Mouse (Mus musculus): ENCODE data around the gene Gm42791.

The Gm42791 gene

DNA sequence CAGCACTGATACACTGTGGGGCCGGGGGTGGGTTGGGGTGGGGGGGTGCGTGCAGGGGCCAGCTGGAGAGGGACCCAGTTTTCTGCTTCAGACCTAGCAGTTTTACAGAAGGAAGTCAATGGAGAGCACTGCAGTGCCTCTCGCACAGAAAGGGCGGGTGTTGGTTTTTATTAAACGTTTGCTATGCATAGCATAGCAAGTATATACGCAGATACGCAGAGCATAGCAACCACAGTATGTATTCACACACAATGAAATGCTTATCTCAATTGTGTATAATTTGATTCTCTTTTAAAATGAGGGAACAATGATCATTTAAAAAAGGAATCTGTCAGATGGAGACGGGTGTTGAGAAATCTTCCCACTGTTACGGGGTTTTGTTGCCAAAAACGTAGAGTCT is 132.1 kb downstream of the Gm42791 start:
- no peak for DNase-seq

DNA sequence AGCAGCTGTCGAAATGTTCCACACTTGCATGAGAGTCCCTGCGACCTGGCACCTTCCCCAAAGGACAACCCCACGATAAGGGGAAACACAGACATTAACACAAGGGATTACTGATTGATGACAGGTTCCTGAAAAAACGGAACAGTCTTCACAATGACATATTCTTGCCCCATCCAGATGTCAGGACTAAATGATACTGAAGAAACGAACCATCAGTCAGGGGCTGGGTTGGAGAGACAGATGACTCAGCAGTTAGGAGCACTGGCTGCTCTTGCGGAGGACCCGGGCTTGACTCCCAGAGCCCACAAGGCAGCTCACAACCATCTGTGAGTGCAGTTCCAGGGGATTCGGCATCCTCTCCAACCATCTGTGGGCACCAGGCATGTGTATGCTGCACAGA is 132.8 kb downstream of the Gm42791 start:
- DNase-seq = no peak

DNA sequence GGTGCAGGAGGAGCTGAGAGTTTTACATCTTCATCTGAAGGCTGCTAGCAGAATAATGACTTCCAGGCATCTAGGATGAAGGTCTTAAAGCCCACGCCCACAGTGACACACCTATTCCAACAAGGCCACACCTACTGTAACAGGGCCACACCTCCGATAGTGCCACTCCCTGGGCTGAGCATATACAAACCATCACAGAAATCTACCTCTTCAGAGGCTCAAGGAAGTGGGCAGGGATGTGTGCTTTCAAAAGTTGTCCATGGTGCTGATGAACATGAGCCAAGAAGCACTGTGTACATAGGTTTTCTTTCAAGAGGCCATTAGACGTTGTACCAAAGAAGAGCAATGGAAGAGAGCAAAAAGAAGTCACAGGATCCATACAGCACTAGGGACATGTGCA is 137.4 kb downstream of the Gm42791 start:
- DNase-seq = no peak

DNA sequence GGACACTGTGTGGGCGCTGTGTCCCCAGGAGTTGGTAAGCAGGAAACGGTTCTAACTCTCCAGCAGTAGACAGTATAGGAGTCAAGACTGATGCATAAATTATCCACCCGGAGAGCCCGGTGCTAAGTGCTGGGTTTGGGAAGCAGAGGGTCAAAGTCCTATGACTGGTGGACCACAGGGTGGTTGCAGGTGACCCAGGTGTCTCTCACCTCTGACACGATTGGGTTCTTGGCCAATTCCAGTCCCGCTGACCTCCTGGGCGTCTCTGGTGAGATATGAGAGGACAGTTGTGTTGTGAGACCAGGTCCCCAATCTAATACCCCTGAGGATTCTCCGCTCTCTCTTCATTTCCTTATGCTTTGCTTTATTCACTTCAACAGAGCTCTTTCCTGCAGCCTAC is 139.9 kb downstream of the Gm42791 start:
- DNase-seq = no peak

DNA sequence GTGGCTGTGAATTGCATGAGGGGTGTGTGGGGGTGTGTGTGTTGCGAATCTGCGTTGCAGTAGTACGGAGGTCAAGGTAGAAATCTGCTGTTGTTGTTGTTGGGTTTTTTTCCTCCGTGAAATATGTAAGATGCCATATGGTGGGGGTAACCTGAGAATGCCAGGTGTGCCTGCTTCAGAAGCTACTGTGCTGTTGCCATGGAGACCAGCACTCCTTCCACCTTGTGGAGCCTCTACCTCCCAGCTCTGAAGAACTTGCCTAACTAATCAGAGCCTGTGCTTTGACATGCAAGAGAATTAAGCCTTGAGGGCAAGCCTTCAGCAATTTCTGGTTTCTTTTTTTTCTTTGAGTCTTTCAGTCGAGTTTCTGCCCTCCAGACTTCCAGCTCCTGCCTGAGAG is 140.8 kb downstream of the Gm42791 start:
- DNase-seq = peak; percentile 19

DNA sequence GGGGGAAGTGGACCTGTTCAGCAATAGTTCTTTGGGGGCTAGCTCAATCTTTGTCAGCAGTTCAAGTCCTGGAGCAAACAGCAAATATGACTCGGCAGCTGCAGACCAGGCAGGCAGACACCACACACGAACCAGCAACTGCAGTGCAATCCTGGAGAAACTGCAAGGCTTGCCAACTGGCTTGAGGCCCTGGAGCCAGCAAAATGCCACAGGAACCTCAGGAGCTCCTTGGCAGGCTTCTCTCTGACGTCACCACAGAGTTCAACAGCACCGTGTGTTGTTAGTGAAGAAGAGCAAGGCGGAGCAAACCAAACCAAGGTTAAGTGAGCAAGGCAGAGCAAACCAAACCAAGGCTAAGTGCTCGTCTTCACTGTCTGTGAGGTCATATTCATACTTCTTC is 145.4 kb downstream of the Gm42791 start:
- no peak for DNase-seq

DNA sequence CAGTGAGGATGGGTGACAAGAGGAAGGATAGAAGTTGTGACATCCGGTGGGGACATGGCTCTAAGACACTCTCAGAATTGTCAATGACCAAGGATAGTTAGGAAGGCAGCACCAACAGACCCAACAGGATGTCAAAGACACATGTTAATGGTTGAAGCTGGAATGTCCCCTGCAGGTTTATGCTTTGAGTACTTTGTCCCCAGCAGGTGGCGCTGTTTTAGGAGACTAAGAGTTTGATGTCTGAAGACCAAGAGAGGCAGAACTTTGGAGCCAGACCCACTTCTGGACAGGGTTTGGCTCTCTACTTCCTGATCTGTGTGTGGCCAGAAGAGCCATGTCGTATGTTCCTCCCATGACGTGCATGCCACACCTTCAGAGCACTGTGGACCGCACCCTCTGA is 147.9 kb downstream of the Gm42791 start:
- no peak for DNase-seq
